Mouse (Mus musculus): ENCODE measurements at regions not wholly inside any gene's neighbourhood (a gene's known extent, or its start where the extent isn't known, plus 50 kb on each side); places are given as distances from the start of the nearest gene placed in this dataset.

- DNase-seq (ENCODE audit: low spot score in 2 of 2) = no peak
Observed at GRCm38 (mm10) chr11:25157135-25157860, 1053.3 kb downstream of the 5730522E02Rik start.

DNA sequence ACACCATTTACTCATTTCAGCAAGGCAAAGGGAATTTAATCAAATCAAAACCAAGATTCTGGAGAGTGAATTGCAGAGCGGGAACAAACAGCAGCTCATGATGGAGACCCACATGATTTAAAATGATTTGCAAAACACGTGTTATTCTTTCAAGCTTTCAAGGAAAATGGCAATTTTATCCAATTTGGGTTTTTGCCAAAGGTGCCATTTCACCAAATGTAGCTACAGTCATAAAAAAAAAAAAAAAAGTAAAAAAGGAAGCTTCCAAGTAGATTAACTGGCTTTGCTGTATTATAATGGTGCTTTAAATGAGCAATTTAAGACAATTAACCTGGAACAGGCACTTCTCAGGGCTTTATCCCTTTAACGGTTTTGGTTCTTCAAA lies 1052.7 kb downstream of the 5730522E02Rik start:
- no peak for DNase-seq (ENCODE audit: low spot score in 2 of 2)

DNA sequence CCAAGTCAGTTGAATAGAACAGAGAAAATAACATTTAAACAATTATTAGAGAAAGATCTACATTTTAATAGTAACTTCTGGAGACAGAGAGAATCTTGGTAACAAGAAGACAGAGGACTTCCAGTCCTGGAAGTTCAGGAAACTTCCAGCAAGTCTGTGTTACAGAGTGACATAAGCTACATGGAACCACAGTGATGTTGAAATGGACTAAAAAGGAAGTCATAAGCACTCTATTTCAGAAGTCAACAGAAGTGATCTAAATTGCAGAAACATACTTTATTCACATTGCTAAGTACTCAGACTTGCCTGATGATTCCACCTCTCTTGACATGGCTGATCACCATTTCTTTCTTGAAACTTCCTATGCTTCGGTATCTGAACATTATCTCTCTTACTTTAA lies 1051.7 kb downstream of the 5730522E02Rik start:
- no peak for DNase-seq (ENCODE audit: low spot score in 2 of 2)

- no peak for DNase-seq (ENCODE audit: low spot score in 2 of 2)
Observed at GRCm38 (mm10) chr11:25167939-25168338, 1042.6 kb downstream of the 5730522E02Rik start.

DNA sequence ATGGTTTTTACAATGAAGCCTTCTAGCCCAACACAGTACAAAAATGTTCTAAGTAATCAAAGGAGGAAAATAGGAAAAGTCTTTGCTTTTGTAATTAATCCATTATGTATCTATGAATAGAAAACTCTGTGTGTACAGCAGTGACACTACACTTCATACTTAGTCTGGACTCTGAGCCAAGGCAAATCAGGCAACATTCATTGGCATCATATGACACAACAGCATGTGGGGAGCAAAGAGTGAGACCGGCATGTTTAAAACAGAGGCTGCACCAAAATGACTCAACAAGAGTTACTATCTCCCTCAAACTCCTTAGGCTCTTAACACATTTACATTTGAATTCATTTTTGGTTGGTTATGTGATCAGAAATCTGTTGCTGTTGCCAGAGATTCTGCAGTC lies 1039.5 kb downstream of the 5730522E02Rik start:
- DNase-seq (ENCODE audit: low spot score in 2 of 2) = no peak
